Mouse (Mus musculus) mouse trophoblast stem cell (cell line): ENCODE results near the gene Cgas.

Source experiments
- in situ Hi-C, 2 experiments: fragments of 300-500 bp; cut with MseI, MboI; formaldehyde crosslinking; loops; 2 replicates in 1 of 2; 3 replicates in 1 of 2; pipeline ENCODE4 v1.15.1; 2025

Gene Cgas

GRCm38 (mm10) chr9:78463337-78463736, 20.3 kb upstream of the Cgas start:
- in situ Hi-C loops: no loop called here

GRCm38 (mm10) chr9:78457026-78457425, 14.0 kb upstream of the Cgas start:
- in situ Hi-C loops: no loop called here

DNA sequence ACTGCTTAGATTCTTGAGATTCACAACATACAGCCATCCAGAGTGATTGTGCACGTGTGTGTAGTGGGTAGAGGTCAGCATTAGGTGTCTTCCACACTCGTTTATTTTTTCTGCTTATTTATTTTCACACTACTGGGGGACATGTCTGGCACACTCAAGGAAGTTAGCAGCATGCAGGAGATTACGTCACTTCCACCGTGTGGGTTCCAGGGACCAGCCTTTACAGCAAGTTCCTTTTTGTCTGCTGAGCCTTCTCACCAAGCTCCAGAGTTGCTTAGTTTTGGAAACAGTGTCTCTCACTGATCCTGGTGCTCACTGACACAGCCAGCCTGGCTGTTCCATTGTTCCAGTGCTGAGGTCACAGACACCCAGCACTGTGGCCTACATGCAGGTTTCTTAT, 8.3 kb upstream of the Cgas start:
- in situ Hi-C loops: no loop called here

DNA sequence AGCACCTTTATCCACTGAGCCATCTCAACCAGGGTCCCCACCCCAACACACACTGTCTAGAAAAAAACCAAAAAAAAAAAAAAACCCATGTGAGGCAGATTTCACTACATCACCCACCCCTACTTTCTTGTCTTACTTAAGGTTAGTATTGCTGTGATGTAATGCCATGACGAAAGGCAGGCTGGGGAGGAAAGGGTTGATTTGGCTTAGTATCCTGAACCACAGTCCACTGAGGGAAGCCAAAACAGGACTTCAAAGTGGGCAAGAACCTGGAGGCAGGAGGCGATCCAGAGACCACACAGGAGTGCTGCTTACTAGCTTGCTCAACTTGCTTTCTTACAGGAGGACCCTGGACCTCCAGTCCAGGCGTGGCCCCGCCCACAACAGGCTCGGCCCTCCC, 7.4 kb upstream of the Cgas start:
- in situ Hi-C loops: no loop called here

DNA sequence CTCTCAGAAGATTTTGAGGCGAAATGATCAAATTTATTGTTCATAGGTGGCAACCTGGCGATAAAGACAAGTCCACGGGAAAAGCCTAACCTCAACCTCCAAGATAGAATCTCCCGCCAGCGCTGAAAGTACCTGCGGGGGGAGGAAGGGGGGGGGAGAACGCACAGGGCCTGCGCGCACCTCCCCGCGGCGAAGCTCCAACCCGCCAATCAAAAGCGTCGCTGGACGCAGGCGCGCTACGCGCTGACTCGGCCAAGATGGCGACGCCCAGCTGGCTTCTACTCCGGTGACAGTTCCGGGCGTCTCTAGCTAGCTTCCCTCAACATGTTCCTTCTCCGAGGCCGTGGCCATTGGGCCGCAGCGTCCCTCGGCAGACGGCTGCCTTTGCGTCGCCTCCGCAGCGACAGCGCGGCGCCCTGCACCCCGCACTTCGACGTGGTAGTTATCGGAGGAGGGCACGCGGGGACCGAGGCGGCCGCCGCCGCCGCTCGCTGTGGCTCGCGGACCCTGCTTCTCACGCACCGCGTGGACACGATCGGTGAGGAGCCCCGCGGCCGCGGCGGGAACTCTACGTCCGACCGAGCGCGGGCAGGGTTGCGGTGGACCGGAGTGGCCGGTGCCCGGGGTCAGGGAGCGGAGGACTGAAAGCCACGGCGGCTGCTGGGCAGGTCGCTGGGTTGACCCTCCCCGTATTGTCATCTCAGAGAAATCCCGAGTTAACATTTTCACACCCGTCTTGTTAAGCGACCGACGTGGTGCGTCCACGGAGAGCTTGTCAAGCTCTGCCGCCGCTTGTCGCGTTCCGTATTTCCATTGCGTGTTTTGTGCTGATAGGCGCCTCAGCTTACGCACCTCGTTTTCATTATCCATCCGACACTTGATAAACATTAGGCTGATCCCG, 5.2 kb upstream of the Cgas start, which contains the start of the genes Mto1 and Gm17324:
Gene Mto1, plus strand, starts transcription at position 236 of the 901 bp plus-strand sequence.
Gene Gm17324, minus strand, starts transcription at position 814 of the 901 bp plus-strand sequence.
- in situ Hi-C loops: no loop called here

- in situ Hi-C loops: no loop called here
Observed at GRCm38 (mm10) chr9:78447606-78447972, 4.6 kb upstream of the Cgas start.

DNA sequence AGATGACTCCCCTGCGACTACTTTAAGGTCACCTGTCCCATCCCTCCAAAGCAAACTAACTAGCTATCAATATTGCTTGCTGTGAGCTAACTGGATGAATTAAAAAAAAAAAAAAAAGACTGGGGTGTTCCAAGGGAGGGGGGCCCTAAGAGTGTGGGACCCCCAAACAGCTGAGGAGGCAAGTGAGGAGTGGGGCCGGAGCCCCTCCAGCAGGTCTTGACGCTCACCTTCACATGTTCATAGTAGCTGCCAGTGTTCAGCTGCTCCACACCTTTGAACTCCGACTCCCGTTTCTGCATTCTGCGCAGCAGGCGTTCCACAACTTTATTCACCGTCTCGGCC, 829 bp downstream of the Cgas start:
- in situ Hi-C loops: no loop called here

- in situ Hi-C loops: no loop called here
Observed at GRCm38 (mm10) chr9:78439426-78439825, 3.6 kb downstream of the Cgas start.

GRCm38 (mm10) chr9:78432471-78432870, 10.6 kb downstream of the Cgas start:
- in situ Hi-C loops: no loop called here

DNA sequence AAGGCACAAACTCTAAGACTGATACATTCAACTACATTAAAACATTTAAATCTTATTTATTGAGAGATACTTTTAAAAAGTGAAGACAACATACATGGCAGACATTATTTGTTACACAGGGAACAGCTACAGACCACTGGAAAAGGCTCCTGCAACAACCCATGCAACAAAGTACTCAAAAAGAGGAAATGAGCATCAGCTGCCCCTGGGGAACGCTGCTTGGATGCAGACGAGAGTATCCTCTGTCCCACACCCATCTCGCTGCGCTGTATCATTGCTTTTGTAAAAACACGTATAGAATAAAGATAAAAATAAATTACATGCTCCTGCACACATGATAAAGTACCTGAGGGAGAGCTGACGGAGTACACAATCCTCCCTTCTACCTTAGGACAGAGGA, 12.6 kb downstream of the Cgas start:
- in situ Hi-C loops: no loop called here

DNA sequence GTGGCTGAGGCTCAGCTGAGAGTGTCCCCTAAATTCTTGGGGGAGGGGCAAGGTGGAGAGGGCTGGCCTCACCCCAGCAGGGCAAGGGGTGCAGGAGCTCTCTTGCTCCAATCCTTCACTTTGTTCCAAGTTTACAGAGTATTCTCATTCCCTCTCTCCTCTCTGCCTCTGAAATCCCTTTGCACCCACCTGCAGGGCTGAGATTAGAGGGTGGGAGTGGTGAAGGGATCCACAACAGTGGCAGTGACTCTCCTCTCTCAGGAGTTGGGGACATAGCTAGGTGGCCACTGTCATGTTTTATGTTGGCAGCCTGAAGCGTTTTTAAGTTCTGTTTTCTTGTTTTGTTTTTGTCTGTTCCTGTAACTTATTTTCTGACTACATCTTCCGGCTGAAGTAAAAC, 13.5 kb downstream of the Cgas start:
- in situ Hi-C loops: no loop called here

DNA sequence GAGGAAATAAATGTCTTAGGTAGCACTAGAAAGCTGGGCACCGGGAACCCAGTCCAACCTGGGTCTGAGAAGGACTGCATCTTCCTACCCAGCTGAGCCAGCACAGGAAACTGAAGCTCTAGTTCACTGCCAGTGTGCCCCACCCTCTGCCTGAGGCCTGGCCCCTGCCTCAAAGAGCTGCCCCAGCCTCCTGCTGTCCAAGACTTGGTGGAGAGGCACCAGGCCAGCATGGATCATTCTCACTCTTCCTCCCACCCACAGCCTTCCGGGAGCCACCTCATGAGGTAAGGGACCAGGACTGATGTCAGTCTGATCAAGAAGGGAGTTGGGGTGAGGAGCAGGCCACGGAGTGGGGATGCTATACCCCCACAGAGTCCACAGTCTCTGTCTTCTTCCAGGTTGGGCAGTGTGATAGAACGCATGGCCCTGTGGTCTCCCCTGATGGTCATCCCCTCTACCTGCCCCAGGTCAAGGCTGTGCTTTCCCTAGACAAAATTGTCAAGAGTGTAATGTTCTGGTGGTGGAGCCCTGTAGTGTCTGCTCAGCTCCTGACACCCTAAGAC, 14.1 kb downstream of the Cgas start:
- in situ Hi-C loops: no loop called here

GRCm38 (mm10) chr9:78428185-78428584, 14.9 kb downstream of the Cgas start:
- in situ Hi-C loops: no loop called here

DNA sequence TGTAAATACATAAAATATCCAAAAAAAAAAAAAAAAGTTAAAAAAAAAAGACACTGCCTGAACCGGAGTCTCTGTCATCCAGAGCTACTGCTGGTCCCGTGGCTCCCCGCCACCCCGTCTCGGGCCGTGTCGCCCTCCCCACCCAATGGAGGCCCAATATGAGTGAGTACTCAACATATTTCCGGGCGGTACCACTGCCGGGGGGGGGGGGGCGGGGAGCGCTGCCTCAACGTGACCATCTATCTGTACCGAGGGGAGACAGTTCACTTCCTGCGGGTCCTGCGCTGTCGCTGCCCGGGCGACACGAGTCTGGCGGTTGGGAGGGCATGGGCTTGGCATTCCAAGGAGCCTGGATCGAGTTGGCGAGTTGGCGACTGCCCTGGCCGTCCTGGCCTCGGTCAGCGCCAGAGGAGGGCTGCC, 15.7 kb downstream of the Cgas start:
- in situ Hi-C loops: no loop called here

- in situ Hi-C loops: no loop called here
Observed at GRCm38 (mm10) chr9:78401596-78401995, 41.4 kb downstream of the Cgas start.

GRCm38 (mm10) chr9:78400570-78400969, 42.5 kb downstream of the Cgas start:
- in situ Hi-C loops: no loop called here

DNA sequence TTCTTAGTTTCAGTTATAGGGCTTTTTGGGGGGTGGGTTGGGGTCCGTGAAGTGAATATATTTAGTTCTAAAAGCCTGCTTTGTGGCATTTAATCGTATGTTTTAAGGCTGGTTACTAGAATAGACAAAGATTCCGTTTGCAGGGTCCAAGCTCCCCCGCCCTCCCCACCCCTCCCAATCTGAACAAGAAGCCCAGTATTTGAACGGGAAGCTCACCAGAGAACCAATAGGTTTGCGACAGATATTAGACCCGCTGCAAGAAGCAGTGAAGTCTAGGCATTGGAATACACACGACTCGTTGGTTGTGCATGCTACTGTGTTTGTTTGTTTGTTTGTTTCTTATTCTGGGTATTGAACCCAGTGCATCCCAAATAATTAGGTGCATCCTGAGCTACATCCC, 46.5 kb downstream of the Cgas start:
- in situ Hi-C loops: no loop called here

- in situ Hi-C loops: no loop called here
Observed at GRCm38 (mm10) chr9:78395630-78396351, 47.2 kb downstream of the Cgas start, which contains the start of gene Ddx43. Gene Ddx43, plus strand, starts transcription at chr9:78395777.

- in situ Hi-C loops: no loop called here
Observed at GRCm38 (mm10) chr9:78395244-78395629, 47.8 kb downstream of the Cgas start.

GRCm38 (mm10) chr9:78394602-78395001, 48.4 kb downstream of the Cgas start:
- in situ Hi-C loops: loop anchor here in 1 of 2 experiments (5.0 kb wide), 1 partner anchor 37 kb away; the partner anchor contains the start of gene Gsta2

- in situ Hi-C loops: loop anchor here in 1 of 2 experiments (5.0 kb wide), 1 partner anchor 36 kb away; the partner anchor contains the start of gene Gsta2
Observed at GRCm38 (mm10) chr9:78393741-78394140, 49.3 kb downstream of the Cgas start.

- in situ Hi-C loops: loop anchor here in 1 of 2 experiments (5.0 kb wide), 1 partner anchor 33 kb away; the partner anchor contains the start of gene Gsta2
Observed at GRCm38 (mm10) chr9:78389981-78390380, 53.1 kb downstream of the Cgas start.
